Mouse (Mus musculus) stomach, postnatal 0 days (tissue): ENCODE results near the gene Slc35a1. TPM values are rescaled to one million over a fixed set of nuclear protein-coding genes. Genes with fewer than 3 reads are reported as not detected.

Source experiments
- ATAC-seq: fragments of 200-750 bp; cut with Nextera tagmentation; 2 replicates; pipeline ENCODE4 v1.8.0; 2017; ENCODE audit not compliant: low FRiP score, low TSS enrichment
- DNase-seq: peaks from one replicate; pipeline ENCODE4 v3.0.0-alpha.2; 2016; ENCODE audit warnings: low spot score
- H3K27ac ChIP-seq: fragments of 300-500 bp; sonication (generic); replicated peaks from 2 replicates; pipeline ENCODE4 v1.5.1; 2014; ENCODE audit warnings: mild to moderate bottlenecking, control low read depth
- H3K27me3 ChIP-seq: fragments of 300-500 bp; sonication (generic); 2 replicates; pipeline ENCODE4 v1.6.1; 2014; ENCODE audit warnings: low read length; ENCODE audit not compliant: control insufficient read depth, insufficient read depth
- H3K36me3 ChIP-seq: fragments of 300-500 bp; sonication (generic); 2 replicates; pipeline ENCODE4 v1.6.1; 2014; ENCODE audit warnings: low read length, mixed read lengths; ENCODE audit not compliant: control insufficient read depth, insufficient read depth
- H3K4me1 ChIP-seq: fragments of 300-500 bp; sonication (generic); replicated peaks from 2 replicates; pipeline ENCODE4 v1.6.1; 2014; ENCODE audit warnings: antibody characterized with exemption; ENCODE audit not compliant: control insufficient read depth, insufficient read depth
- H3K4me2 ChIP-seq: fragments of 300-500 bp; sonication (generic); replicated peaks from 2 replicates; pipeline ENCODE4 v1.6.1; 2014; ENCODE audit warnings: low read depth, mild to moderate bottlenecking, control low read depth, moderate library complexity
- H3K4me3 ChIP-seq: fragments of 300-500 bp; sonication (generic); 2 replicates; pipeline ENCODE4 v1.5.1; 2014; ENCODE audit warnings: low read depth, low read length, control low read depth
- H3K9ac ChIP-seq: fragments of 300-500 bp; sonication (generic); 2 replicates; pipeline ENCODE4 v1.6.1; 2014; ENCODE audit warnings: mild to moderate bottlenecking, low read length, control low read depth, mixed read lengths
- H3K9me3 ChIP-seq: fragments of 300-500 bp; sonication (generic); 2 replicates; pipeline ENCODE4 v1.6.1; 2016; ENCODE audit warnings: low read length; ENCODE audit not compliant: control insufficient read depth
- CTCF ChIP-seq: IDR thresholded peaks from 2 replicates; pipeline ENCODE4 v1.5.1; 2016; ENCODE audit warnings: antibody characterized with exemption, low read depth, mild to moderate bottlenecking, moderate library complexity
- EP300 ChIP-seq: optimal IDR thresholded peaks from 2 replicates; pipeline ENCODE3; 2016; ENCODE audit warnings: antibody characterized with exemption
- WGBS: fragments of 180-500 bp; shearing (Covaris S2); extraction: QIAGEN DNeasy Blood & Tissue Kit; methylation state at CpG from one replicate; pipeline ENCODE4 v1.1.7; 2014; 5-methylcytosine and 5-hydroxymethylcytosine counted together
- polyA plus RNA-seq: library from polyadenylated mRNA; unstranded; fragments of >200 nt; fragmentation: Nextera tagmentation; extraction: Ambion mirVana; gene quantifications from 2 replicates; pipeline ENCODE4 v1.2.1, GENCODE M21; 2015

Gene Slc35a1
- polyA plus RNA-seq, 1 experiment from 2014 or later, result 39.6 TPM

GRCm38 (mm10) chr4:34634129-34634528, 53.1 kb downstream of the Slc35a1 start:
- Histone ChIP-seq H3K4me1 (no peaks in the 10 kb centered on the region), H3K36me3 (peaks cover 9% of the 10 kb centered on the region; the same call in 1 of the 2 replicates), H3K9ac (no peak overlapping the region), H3K4me2 (no peak overlapping the region), H3K27ac (no peak overlapping the region), H3K4me3 (no peak overlapping the region), H3K27me3 (no peaks in the 10 kb centered on the region), H3K9me3 (no peaks in the 10 kb centered on the region)
- WGBS, result 94% methylated on average over 7 of the region's 7 CpGs
- ATAC-seq (no peak), DNase-seq (no peak)
- TF ChIP-seq EP300 (no peak), CTCF (no peak)

- H3K4me3 ChIP-seq, result no peak overlapping the region
- WGBS, result 96% methylated on average over 1 of the region's 1 CpGs
- no peaks in the 10 kb centered on the region for H3K9me3 ChIP-seq
- no peak overlapping the region for H3K4me2 ChIP-seq
- DNase-seq, result no peak
- no peak overlapping the region for H3K27ac ChIP-seq
- no peak for ATAC-seq
- no peaks in the 10 kb centered on the region for H3K27me3 ChIP-seq
- no peaks in the 10 kb centered on the region for H3K4me1 ChIP-seq
- peaks cover 9% of the 10 kb centered on the region; the same call in 1 of the 2 replicates for H3K36me3 ChIP-seq
- no peak overlapping the region for H3K9ac ChIP-seq
- no peak for TF ChIP-seq EP300
- TF ChIP-seq CTCF, result no peak
Observed at GRCm38 (mm10) chr4:34629956-34630355, 57.3 kb downstream of the Slc35a1 start.

GRCm38 (mm10) chr4:34626401-34626800, 60.8 kb downstream of the Slc35a1 start:
- no peaks in the 10 kb centered on the region for H3K27me3 ChIP-seq
- no peak overlapping the region for H3K4me3 ChIP-seq
- no peak overlapping the region for H3K4me2 ChIP-seq
- no peak for TF ChIP-seq EP300
- TF ChIP-seq CTCF, result no peak
- no peak overlapping the region for H3K9ac ChIP-seq
- H3K36me3 ChIP-seq, result peaks cover 6% of the 10 kb centered on the region
- no peak for DNase-seq
- ATAC-seq, result no peak
- H3K27ac ChIP-seq, result no peak overlapping the region
- no peaks in the 10 kb centered on the region for H3K9me3 ChIP-seq
- H3K4me1 ChIP-seq, result no peaks in the 10 kb centered on the region
- 86% methylated on average over 6 of the region's 6 CpGs for WGBS

- no peak overlapping the region for H3K4me2 ChIP-seq
- no peak for TF ChIP-seq EP300
- no peak for TF ChIP-seq CTCF
- peaks cover 4% of the 10 kb centered on the region for H3K36me3 ChIP-seq
- H3K9ac ChIP-seq, result no peak overlapping the region
- H3K4me3 ChIP-seq, result no peak overlapping the region
- no peaks in the 10 kb centered on the region for H3K4me1 ChIP-seq
- no peak for DNase-seq
- no peak overlapping the region for H3K27ac ChIP-seq
- 86% methylated on average over 4 of the region's 4 CpGs for WGBS
- no peak for ATAC-seq
- H3K27me3 ChIP-seq, result no peaks in the 10 kb centered on the region
- no peaks in the 10 kb centered on the region for H3K9me3 ChIP-seq
Observed at GRCm38 (mm10) chr4:34625556-34625955, 61.7 kb downstream of the Slc35a1 start.

- no peaks in the 10 kb centered on the region for H3K9me3 ChIP-seq
- H3K4me3 ChIP-seq, result peak overlapping the region; percentile 70; the same call in 1 of the 2 replicates
- DNase-seq (no peak), ATAC-seq (no peak)
- peak overlapping the region; percentile 83; the same call in 1 of the 2 replicates for H3K9ac ChIP-seq
- TF ChIP-seq CTCF (no peak), EP300 (no peak)
- no peaks in the 10 kb centered on the region for H3K27me3 ChIP-seq
- peak overlapping the region; percentile 85 for H3K4me2 ChIP-seq
- 54% methylated on average over 8 of the region's 8 CpGs for WGBS
- H3K36me3 ChIP-seq, result no peaks in the 10 kb centered on the region
- no peak overlapping the region for H3K27ac ChIP-seq
- H3K4me1 ChIP-seq, result peaks cover 2% of the 10 kb centered on the region; the same call in 1 of the 2 replicates
Observed at GRCm38 (mm10) chr4:34616146-34616545, 71.1 kb downstream of the Slc35a1 start.

GRCm38 (mm10) chr4:34615303-34615702, 71.9 kb downstream of the Slc35a1 start:
- Histone ChIP-seq H3K27ac (peak overlapping the region; percentile 89), H3K4me2 (peak overlapping the region; percentile 85), H3K9ac (peak overlapping the region; percentile 83), H3K4me1 (peaks cover 2% of the 10 kb centered on the region; the same call in 1 of the 2 replicates), H3K9me3 (no peaks in the 10 kb centered on the region), H3K36me3 (no peaks in the 10 kb centered on the region), H3K27me3 (no peaks in the 10 kb centered on the region), H3K4me3 (peak overlapping the region; percentile 70)
- ATAC-seq (no peak), DNase-seq (peak; percentile 27)
- WGBS, result 1% methylated on average over 13 of the region's 13 CpGs
- no peak for TF ChIP-seq EP300
- no peak for TF ChIP-seq CTCF
